Mouse (Mus musculus): ENCODE data around the gene Bag6.

Gene Bag6

DNA sequence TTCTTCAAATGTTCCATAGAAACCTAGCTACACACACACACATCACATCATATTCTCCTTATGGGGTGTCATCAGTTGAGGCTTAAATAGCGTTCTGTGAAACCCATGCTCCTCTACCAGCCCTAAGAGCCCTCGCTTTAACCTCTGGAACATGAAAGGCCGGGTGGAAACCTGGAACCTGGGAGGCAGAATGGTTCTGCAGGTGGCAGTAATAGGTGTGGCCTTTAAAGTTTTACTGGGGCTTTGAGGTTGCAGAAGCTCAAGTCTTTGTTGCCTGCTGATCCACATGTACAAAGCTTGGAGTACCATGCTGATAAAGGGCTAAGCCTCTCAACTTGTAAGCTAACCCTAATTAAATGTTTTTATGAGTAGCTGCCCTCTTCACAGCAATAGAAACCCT, 12.4 kb downstream of the Bag6 start:
- no peak for DNase-seq (ENCODE audit: low spot score)

DNA sequence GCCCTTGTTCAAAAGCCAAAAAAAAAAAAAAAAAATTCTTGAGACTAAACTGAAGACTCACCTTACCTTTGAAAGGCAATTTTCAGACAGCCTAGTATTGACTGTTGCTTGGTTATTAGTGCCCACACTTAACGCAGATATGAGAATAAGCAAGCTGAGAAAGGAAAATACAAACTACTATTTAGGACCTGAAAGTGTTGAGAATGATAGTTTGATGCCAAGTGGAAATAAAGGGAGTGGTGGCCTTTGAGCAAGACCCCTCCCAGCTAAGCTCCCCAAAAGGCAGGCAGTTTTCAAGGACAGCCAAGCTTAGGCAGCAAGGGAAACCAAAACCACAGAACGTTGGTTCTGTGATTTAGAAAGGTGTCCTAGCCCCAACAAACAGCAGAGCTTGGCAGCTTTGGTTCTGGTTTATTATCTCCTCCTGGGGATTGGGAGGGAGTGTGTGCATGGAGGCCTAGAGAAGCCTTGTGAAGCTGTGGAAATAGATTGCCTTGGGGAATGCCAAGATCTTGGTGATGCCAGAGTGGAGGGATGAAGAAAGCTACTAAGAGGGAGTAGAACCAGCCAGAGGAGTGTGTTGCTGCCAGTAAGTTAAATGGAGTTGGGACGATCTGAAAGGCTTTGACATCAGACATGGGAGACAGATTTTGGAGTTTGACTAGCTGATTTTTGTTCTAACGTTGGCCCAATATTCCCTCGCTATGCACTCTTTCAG, 13.1 kb downstream of the Bag6 start:
- DNase-seq (ENCODE audit: low spot score) = no peak

DNA sequence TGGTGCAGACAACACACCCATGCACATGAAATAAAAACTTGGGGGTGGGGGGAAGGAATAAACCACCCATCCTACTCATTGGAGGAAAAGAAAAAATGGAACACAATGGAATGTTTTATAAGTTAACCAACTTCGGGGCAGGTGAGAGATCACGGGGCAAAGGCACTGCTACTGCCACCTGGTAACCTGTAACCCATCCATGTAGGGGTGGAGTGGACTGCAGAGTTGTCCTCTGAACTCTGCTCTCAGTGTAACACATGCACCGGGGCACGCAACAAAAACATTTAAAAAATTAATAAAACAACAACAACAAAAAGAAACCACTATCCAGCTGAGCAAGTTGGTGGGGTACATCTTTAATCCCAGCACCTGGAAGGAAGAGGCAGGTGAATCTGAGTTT, 17.1 kb downstream of the Bag6 start:
- no peak for DNase-seq (ENCODE audit: low spot score)

GRCm38 (mm10) chr17:35153077-35153476, 18.1 kb downstream of the Bag6 start:
- DNase-seq (ENCODE audit: low spot score) = no peak

DNA sequence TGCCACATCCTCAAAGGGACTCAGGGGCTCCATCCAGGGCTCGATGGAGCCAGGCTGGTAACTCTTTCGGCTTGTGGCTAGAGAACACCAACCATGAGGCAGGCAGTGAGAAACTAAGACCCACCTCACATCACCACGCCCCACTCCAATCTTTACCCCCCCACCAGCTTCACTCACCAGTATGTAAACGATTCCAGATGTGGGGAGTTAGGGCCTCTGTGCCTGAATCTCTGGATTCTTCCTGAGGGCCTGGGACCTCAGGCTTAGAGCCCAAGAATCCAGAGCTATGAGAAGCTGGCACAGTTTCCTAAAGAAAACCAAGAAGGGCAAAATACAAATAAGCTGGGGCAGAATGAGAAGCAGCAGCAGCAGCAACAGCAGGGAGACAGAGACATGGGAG, 19.0 kb downstream of the Bag6 start:
- no peak for DNase-seq (ENCODE audit: low spot score)

- DNase-seq (ENCODE audit: low spot score) = no peak
Observed at GRCm38 (mm10) chr17:35154616-35155015, 19.6 kb downstream of the Bag6 start.

DNA sequence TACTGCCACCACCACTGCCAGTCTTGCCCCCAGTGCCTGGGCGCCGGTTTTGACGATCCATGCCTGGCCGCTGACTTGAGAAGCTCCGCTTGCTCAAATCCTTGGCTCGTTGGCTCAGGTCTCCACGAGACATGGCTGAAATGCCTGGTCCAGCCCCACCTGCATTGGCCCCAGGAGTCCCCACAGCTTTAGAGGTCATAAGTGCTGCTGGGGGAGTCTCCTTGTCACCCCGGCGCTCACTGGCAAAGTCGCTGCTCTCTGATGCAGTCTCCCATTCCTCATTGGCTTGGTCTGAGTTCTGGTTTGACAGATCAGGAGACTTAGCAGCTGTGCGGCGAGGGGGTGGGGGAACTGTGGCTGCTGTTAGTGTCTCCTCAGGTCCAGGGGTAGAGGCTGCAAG, 20.5 kb downstream of the Bag6 start:
- DNase-seq (ENCODE audit: low spot score) = no peak

- no peak for DNase-seq (ENCODE audit: low spot score)
Observed at GRCm38 (mm10) chr17:35156461-35157200, 21.7 kb downstream of the Bag6 start.

GRCm38 (mm10) chr17:35157254-35157653, 22.3 kb downstream of the Bag6 start:
- DNase-seq (ENCODE audit: low spot score) = no peak

DNA sequence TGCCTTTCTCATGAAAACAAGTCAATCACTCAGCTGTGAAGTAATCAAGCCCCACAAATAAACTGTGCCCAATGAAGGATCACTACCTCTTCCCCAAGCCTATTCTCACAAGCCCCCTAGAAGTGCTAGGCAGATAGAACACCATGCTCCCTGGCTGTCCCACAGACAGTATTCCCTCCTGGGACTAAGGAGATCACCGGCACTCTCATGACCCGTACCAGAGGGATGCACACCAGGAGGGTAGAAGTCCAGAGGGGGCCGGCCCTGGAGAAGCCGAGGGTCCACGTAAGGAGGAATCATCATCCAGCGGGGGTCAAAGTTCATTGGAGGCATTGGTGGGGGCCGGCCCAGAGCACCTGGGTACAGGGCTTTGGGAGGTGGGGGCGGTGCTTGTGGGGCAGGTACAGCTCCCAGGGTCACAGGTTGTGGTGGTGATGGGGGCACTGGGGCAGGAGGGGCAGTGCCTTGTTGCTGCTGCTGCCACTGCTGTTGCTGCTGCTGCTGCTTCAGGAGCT, 22.7 kb downstream of the Bag6 start:
- DNase-seq (ENCODE audit: low spot score) = no peak

DNA sequence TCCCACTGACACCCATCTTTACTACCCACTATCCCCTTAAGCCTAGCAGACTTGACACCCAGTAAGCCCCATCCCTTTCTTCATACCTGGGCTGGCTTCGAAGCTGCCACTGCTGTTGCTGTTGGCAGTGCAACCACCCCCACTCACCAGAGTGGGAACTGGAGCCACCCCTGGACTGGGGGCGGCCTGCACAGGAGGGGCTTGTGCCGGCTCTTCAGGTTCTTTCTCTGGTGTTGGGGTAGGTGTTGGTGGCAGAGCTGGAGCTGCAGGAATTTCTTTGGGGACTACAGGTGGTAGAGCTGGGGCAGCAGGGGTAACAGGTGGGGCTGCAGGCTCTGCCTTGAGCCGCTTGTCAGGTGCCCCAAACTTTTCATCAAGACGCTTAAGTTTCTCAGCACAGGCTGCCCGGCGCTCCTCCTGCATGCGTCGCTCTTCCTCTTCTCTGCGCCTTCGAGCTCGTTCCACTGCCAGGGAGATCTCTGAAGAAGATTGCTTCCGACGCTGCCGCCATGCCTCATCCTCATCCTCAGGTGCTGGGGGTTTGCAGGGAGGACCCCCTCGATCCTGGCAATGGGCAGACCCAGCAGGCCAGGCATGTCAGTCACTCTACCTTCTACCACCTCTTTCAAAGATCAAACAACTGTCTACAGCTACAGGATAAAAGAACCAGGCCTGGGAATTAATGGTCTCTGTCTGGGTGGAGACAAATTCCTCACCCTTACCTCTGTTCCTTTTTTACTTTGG, 24.0 kb downstream of the Bag6 start:
- DNase-seq (ENCODE audit: low spot score) = no peak

DNA sequence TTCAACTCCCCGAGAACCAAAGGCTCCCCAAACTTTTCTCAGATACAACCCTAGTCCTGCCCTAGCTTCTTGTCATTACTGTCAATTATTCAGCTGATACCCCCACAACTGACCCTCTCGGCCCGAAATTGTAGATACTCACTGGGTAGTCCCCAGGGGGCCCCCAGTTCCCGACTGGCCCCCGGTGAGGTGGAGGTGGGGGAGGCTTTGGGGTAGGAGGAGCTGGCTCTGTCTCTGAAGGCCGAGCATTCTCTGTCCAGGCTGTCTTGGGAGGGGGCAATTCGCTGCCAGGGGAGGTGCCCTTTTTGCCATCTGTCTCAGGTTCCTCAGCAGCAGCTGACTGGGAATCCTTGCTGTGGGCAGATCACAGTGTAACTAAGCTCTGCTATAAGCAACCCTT, 24.7 kb downstream of the Bag6 start:
- DNase-seq (ENCODE audit: low spot score) = no peak

DNA sequence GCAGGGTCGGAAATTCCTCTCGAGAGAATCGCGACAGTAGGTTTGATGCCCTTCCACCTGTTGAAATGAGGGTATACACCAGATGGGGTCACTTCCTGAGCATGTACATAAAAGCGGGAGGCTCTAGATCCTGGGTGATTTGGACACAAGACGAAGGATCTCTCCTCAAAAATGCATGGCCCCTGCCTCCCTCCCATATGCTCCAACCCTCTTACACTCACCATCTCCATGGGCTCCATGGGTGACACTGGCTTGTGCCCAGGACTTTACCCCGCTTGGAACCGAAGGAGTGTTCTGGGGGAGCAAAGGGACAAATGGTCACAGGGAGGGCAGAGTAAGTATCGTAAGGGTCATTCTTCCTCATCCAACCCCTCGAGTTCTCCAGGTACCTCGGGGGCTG, 26.4 kb downstream of the Bag6 start:
- DNase-seq (ENCODE audit: low spot score) = no peak

- DNase-seq (ENCODE audit: low spot score) = no peak
Observed at GRCm38 (mm10) chr17:35162121-35162520, 27.1 kb downstream of the Bag6 start.

DNA sequence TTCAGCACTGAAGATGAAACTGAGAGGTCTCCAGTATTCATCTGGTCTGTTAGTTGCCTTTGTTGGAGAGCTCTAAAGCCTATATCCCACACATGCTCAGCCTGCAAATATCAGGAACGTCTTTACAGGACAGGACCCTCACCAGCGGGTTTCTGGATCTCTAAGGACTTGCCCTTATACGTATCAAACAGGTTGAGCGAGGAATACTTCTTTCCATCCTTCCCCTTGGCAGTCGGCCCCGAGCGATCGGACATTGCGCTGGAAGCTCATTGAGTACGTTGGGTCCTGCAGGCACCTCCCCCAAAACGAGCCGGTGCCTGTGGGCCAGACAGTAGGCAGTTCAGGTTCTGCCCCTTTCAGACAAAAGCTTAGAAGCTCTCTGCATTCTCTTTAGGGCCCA, 27.8 kb downstream of the Bag6 start:
- DNase-seq (ENCODE audit: low spot score) = no peak

DNA sequence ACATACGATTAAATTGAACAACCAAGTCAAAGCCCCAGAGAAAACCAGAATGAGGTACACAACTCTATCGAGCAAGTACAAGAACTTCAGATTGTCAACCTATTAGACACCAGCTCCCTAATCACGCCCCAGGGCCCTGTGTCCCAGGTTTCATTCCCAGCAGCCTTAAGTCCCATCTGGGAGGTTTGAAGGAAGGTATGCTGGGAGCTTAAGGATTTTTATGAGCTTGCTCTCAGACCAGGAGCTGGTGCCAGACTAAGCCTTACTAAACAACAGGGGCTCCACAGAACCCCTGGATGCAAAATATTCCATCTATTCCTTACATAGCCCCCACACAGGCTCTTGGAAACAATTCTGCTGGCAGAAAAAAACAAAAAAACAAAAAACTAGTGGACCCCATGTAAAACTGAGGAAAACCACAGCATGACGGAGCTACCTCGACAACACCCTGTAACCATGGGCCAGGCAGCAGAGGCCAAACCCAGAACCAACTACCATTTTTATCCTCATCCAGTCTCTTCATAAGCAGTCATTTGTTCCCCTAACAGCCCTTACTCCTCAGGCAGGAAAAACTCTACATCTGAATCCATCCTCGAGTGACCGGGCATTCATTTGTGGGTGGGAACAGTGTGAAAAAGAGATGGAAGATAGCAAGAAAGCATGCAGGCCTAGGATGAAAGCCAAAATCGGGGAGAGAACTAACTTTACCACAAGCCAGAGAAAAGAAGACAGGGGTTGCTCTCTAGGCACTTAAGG, 28.5 kb downstream of the Bag6 start:
- no peak for DNase-seq (ENCODE audit: low spot score)

- no peak for DNase-seq (ENCODE audit: low spot score)
Observed at GRCm38 (mm10) chr17:35164218-35164567, 29.2 kb downstream of the Bag6 start.

DNA sequence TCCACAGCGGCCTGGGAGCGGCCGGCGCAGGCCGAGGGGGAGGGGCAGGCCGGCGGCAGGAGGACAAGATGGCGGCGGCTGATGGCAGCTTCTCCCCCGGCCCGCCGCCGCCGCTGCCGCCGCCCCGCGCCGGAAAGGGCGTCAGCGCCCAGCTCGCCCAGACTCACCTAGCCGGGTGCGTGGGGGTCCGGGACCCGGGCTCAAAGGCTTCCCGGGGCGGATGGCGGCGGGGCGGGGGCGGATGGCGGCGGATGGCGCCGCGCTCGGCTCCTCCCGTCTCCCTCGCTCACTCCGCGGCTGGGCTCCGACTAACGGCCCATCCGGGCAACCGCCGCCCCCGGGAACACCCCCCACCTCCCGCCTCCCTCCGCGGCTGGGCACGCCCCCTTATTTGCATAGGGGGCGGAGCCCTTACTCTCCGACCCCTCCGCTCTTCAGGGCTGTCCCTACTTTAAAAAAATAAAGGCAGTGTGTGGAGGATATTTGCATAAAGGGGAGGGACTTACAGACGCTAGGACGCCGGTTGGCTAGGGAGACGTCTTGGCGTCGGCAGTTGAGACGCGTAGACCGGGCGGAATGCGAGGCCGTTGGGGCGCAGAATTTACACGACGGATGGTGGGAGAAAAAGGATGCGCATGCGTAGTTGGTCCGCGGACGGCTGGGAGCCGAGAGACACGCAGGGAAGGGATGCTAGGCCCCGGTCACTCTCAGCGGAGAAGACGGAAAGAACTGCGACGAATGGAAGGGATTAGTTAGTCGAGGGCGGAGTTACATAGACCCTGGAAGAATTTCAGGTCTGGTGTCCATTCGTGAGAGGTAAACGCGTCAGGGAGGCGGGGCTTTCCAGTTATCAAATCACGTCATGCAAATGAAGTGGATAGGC, 29.8 kb downstream of the Bag6 start, which contains the start of gene Prrc2a:
Gene Prrc2a (minus strand): TSS at position 330 of the 883 bp plus-strand sequence.
- DNase-seq (ENCODE audit: low spot score) = peak; percentile 98

DNA sequence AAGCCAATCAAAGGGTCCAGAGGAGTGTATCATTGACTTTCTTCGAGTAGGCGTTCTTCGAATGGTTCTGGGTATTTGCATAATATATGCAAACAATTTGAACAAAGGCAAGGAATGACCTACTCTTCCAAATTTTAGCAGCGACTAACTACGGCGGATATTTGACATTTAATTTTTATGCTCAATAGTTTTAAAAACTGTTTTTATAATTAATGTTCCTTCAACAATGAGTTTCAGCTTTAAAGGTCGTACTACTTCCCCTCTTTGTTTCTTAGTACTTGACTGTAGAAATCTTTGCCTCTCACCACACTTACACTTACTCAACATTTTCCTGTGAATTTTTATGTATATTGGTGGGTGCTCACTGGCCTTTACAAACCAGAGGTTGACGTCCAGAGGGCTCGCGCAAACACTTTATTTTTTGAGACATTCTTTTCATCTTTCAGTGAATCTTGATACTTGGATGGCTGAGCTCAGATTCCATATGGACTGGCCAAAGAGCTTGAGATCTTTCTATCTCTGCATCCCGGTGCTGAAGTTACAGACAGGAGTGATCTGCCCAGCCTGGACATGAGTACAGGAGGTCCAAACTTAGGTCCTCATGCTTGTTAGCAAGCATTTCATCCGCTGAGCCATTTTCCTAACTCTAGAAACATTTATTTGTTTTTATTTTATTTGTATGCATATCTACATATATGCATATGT, 30.6 kb downstream of the Bag6 start:
- no peak for DNase-seq (ENCODE audit: low spot score)

- peak; percentile 71 for DNase-seq (ENCODE audit: low spot score)
Observed at GRCm38 (mm10) chr17:35166352-35167035, 31.5 kb downstream of the Bag6 start.
